Mouse (Mus musculus) lung, postnatal 0 days (tissue): Measurements from ENCODE around the gene Gstt3. TPM values are rescaled to one million over a fixed set of nuclear protein-coding genes. Genes with fewer than 3 reads are reported as not detected.

Experiments used
- ATAC-seq: fragments of 200-750 bp; cut with Nextera tagmentation; 2 replicates; pipeline ENCODE4 v1.8.0; 2017; ENCODE audit warnings: moderate library complexity
- DNase-seq: peaks from one replicate; pipeline ENCODE4 v3.0.0-alpha.2; 2016; ENCODE audit warnings: low spot score
- H3K27ac ChIP-seq: fragments of 300-500 bp; sonication (generic); 2 replicates; pipeline ENCODE4 v1.5.1; 2014; ENCODE audit warnings: antibody characterized with exemption, mild to moderate bottlenecking, low read length, mixed read lengths
- H3K27me3 ChIP-seq: fragments of 300-500 bp; sonication (generic); replicated peaks from 2 replicates; pipeline ENCODE4 v1.6.1; 2014; ENCODE audit warnings: low read length, mixed read lengths; ENCODE audit not compliant: insufficient read depth
- H3K36me3 ChIP-seq: fragments of 300-500 bp; sonication (generic); 2 replicates; pipeline ENCODE4 v1.6.1; 2014; ENCODE audit warnings: low read length, mixed read lengths; ENCODE audit not compliant: insufficient read depth
- H3K4me1 ChIP-seq: fragments of 300-500 bp; sonication (generic); 2 replicates; pipeline ENCODE4 v1.6.1; 2014; ENCODE audit warnings: antibody characterized with exemption, low read depth, low read length, mixed read lengths; ENCODE audit not compliant: insufficient read depth
- H3K4me2 ChIP-seq: fragments of 300-500 bp; sonication (generic); replicated peaks from 2 replicates; pipeline ENCODE4 v1.6.1; 2014; ENCODE audit warnings: low read depth, mild to moderate bottlenecking, low read length, moderate library complexity, mixed read lengths
- H3K4me3 ChIP-seq: fragments of 300-500 bp; sonication (generic); 2 replicates; pipeline ENCODE4 v1.5.1; 2014; ENCODE audit warnings: low read depth, low read length
- H3K9ac ChIP-seq: fragments of 300-500 bp; sonication (generic); replicated peaks from 2 replicates; pipeline ENCODE4 v1.6.1; 2014; ENCODE audit warnings: low read depth, mild to moderate bottlenecking
- H3K9me3 ChIP-seq: fragments of 300-500 bp; sonication (generic); 2 replicates; pipeline ENCODE4 v1.6.1; 2016; ENCODE audit warnings: low read length, mixed read lengths
- CTCF ChIP-seq: IDR thresholded peaks from 2 replicates; pipeline ENCODE4 v1.5.1; 2016; ENCODE audit warnings: antibody characterized with exemption, mild to moderate bottlenecking
- EP300 ChIP-seq: IDR thresholded peaks from 2 replicates; pipeline ENCODE4 v1.6.1; 2016; ENCODE audit warnings: antibody characterized with exemption, mild to moderate bottlenecking, control low read depth
- WGBS: fragments of 180-500 bp; shearing (Covaris S2); extraction: QIAGEN DNeasy Blood & Tissue Kit; methylation state at CpG from one replicate; pipeline ENCODE4 v1.1.7; 2014; 5-methylcytosine and 5-hydroxymethylcytosine counted together
- polyA plus RNA-seq: library from polyadenylated mRNA; unstranded; fragments of >200 nt; fragmentation: Nextera tagmentation; extraction: Ambion mirVana; gene quantifications from 2 replicates; pipeline ENCODE4 v1.2.1, GENCODE M21; 2015

Gene Gstt3
- polyA plus RNA-seq, 1 experiment from 2014 or later = 58.9 TPM

DNA sequence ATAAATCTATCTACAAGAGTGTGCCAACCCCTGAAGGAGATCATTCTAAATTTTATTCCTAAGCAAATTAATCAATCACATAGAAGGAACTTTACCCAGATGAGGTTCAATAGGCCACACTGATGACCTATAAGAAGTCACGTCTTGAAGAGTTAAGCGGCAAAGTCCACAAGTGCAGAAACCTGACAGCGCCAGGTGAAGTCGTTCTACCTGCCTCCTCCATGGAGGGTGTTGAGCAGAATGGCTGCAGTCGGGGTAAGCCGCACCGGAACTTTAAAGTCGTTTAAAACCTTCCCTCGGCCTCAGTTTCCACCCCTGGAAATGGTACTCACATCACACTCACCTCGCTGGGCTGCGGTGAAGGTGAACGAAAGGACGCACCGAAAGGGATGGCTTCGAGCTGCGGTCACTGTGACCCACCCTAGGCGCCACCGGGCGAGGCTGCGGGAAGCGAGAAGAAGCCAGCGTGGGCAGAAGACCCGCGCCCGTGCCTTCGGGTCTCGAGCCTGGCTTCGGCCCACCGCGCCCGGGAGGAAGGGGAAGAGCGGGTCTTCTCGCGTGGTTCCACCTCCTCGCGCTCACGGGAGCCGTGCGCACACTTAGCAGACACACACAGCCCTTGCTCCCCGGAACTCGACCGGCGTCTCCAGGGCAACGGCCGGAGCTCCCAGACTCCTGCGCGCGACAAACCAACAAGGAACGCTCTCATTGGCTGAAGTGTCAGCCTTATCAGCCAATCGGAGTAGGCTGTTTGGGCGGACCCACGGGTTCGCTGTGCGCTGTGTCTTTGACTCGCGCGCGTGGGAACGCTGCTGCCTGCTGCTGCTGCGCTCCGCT lies 17.3 kb downstream of the Gstt3 start, which contains the start of gene Cabin1:
Gene Cabin1 (minus strand): TSS at position 660 of the 837 bp plus-strand sequence.
- DNase-seq = peak; percentile 98
- no peak for TF ChIP-seq EP300
- Histone ChIP-seq H3K27me3 (no peaks in the 10 kb centered on the region), H3K4me1 (peaks cover 5% of the 10 kb centered on the region; the same call in 1 of the 2 replicates), H3K4me2 (peak within 1 kb of the TSS; percentile 87), H3K4me3 (peak within 1 kb of the TSS; percentile 78), H3K27ac (peak within 1 kb of the TSS; percentile 65), H3K9me3 (no peaks in the 10 kb centered on the region), H3K9ac (peak within 1 kb of the TSS; percentile 82), H3K36me3 (no peaks in the 10 kb centered on the region)
- peak; percentile 100 for ATAC-seq
- WGBS = under 1% methylated on average over 60 of the region's 61 CpGs

DNA sequence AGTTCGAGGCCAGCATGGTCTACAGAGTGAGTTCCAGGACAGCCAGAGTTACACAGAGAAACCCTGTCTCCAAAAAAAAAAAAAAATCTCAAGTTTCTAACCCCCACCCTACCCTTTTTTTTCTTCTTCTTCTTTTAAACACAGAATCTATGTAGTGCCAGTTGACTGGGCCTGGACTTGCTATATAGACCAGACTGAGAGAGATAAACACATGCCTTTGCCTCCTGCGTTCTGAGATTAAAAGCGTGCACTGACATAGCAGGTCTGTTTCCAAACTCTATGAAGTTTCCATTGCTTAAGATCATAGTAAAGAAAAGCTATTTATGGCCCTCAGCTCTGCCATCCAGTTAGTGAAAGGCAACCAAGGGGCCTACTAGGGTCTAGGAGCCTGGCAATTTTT lies 18.8 kb downstream of the Gstt3 start:
- WGBS = 87% methylated on average over 3 of the region's 3 CpGs

DNA sequence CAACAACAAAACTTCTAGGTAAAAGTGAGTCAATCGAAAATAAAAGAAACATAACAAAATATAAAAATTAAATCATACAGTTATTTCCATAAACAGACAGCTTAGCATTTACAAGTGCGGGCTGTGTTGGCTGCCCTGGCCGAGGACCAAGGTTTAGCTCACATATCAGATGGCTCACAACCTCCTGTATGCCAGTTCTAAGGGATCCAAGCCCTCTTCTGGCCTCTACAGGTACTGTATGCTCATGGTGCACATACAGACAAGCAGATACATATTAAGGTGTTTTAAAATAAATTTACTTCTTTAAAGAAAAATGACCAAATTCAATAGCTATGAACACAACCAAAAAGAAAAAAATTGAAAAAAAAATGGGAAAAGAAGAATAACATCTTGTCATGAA lies 20.9 kb downstream of the Gstt3 start:
- Histone ChIP-seq H3K27me3 (no peaks in the 10 kb centered on the region), H3K4me3 (no peak overlapping the region), H3K4me2 (no peak overlapping the region), H3K36me3 (no peaks in the 10 kb centered on the region), H3K9ac (no peak overlapping the region), H3K27ac (no peak overlapping the region), H3K9me3 (no peaks in the 10 kb centered on the region), H3K4me1 (peaks cover 5% of the 10 kb centered on the region; the same call in 1 of the 2 replicates)
- WGBS = 98% methylated on average over 3 of the region's 3 CpGs
- ATAC-seq = no peak
- TF ChIP-seq CTCF (no peak; the same call in 1 of the 2 replicates), EP300 (no peak)
- no peak for DNase-seq

More for the DNA sequence above, 18.8 kb downstream of the Gstt3 start:
- Histone ChIP-seq H3K4me2 (no peak overlapping the region), H3K36me3 (no peaks in the 10 kb centered on the region), H3K27ac (no peak overlapping the region), H3K27me3 (no peaks in the 10 kb centered on the region), H3K4me1 (peaks cover 5% of the 10 kb centered on the region; the same call in 1 of the 2 replicates), H3K9me3 (no peaks in the 10 kb centered on the region), H3K4me3 (no peak overlapping the region), H3K9ac (no peak overlapping the region)
- ATAC-seq (no peak), DNase-seq (no peak)
- TF ChIP-seq CTCF (no peak), EP300 (no peak)

DNA sequence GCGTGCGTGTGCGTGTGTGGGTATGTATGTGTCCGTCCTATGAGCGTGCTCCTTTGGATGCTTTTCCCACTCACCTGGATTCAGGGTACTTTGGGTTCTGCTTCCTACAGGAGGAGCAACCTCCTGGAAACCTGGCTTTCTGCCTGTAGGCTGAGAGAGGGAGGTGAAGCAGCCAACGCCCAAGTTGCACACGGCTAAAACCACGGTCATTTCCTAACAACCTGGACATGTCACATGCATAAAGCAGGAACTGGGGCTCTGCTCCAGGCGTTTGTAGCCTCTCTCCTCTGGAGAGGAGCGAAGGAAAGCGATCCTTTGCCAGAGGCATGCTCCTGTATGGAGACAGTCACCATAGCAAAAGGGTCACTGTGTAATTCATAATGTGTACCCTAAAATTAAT lies 24.5 kb downstream of the Gstt3 start:
- Histone ChIP-seq H3K27me3 (no peaks in the 10 kb centered on the region), H3K9ac (no peak overlapping the region), H3K4me1 (no peaks in the 10 kb centered on the region), H3K36me3 (peaks cover 22% of the 10 kb centered on the region), H3K9me3 (no peaks in the 10 kb centered on the region), H3K4me2 (no peak overlapping the region), H3K27ac (no peak overlapping the region), H3K4me3 (no peak overlapping the region)
- TF ChIP-seq CTCF (no peak), EP300 (no peak)
- ATAC-seq (no peak), DNase-seq (no peak)
- 85% methylated on average over 11 of the region's 11 CpGs for WGBS

DNA sequence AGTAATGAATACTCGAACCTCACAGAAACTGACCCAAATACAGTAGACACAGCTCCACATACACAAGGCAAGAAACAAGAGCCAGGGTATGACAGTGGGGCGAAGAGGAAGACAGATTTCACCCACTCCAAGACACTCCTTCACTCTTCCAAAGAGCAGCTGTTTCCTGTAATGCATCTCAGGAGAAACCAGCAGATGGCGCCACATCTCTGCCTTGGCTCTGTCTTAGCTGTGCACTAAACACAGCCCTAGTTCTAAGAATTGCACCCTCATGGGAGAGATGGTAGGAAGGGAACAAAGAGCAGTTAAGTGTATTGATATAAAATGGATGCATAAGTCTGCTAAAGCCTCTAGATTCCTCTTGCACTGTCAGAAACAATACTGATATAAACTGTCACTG lies 37.2 kb downstream of the Gstt3 start:
- no peak for TF ChIP-seq EP300
- TF ChIP-seq CTCF = peak; percentile 96
- WGBS = 46% methylated on average over 3 of the region's 3 CpGs
- Histone ChIP-seq H3K4me1 (no peaks in the 10 kb centered on the region), H3K27ac (no peak overlapping the region), H3K4me2 (no peak overlapping the region), H3K9ac (no peak overlapping the region), H3K36me3 (peaks cover 41% of the 10 kb centered on the region), H3K27me3 (no peaks in the 10 kb centered on the region), H3K9me3 (no peaks in the 10 kb centered on the region), H3K4me3 (no peak overlapping the region)
- DNase-seq (peak; percentile 88), ATAC-seq (peak; percentile 86)

DNA sequence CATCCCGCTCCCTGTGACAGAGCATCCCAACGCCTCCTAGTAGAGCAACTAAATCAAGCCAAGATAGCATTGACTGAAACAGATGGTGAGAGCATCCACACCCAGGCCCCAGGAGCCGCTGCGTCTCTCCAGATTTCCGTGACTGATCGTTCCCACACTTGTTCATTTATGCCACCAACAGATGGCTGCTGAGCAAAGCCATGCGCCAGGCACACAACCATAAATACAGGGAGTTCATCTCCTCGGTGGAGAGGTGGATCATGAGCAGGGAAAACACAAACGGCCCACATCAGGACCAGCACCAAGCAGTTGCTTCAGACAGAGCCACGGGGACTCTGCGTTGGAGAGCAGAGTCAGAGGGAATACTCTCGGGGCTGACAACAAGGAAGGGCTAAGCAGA lies 37.8 kb downstream of the Gstt3 start:
- ATAC-seq (no peak), DNase-seq (no peak)
- H3K27me3 ChIP-seq = no peaks in the 10 kb centered on the region
- TF ChIP-seq CTCF (no peak), EP300 (no peak)
- WGBS = 92% methylated on average over 12 of the region's 12 CpGs
- peaks cover 41% of the 10 kb centered on the region for H3K36me3 ChIP-seq
- no peaks in the 10 kb centered on the region for H3K9me3 ChIP-seq
- H3K4me1 ChIP-seq = no peaks in the 10 kb centered on the region
- H3K9ac ChIP-seq = no peak overlapping the region
- no peak overlapping the region for H3K27ac ChIP-seq
- H3K4me2 ChIP-seq = no peak overlapping the region
- H3K4me3 ChIP-seq = no peak overlapping the region
